Comparison of ENCODE assay signal across 7 mouse cellular contexts in the genomic region with DNA sequence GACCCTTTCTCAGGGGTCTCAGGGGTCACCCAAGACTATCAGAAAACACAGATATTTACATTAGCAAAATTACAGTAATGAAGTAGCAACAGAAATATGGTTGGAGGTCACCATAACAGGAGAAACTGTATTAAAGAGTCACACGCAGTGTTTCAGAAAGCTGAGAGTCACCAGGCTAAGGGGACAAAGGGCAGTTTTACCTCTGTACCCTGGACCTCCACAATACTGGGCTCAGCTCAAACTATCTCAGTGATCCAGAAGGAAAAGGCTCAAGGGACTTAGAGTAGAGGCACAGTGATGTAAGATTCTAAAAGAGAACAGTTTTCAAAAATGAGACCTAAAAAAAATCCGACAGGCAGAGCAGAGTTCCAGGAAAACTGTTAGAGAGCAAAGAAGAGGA.
"Had no signal": no experiment of that assay in that cellular context is flagged by ENCODE, and none has a peak within 500 bp of the region (broad histone marks: within the 10 kb centered on the region; RNA-seq: fewer than 3 reads in every experiment).

No protein-coding gene starts in this region.

- DNase-seq: lung, adult 18-20 months; right cerebral cortex, postnatal 25 days; thymus, postnatal 36 days had no signal

- H3K27me3 ChIP-seq: limb, embryonic 13.5 days; midbrain, embryonic 13.5 days had no signal

- H3K4me2 ChIP-seq: limb, embryonic 13.5 days; midbrain, embryonic 13.5 days had no signal

- ATAC-seq: hindbrain, postnatal 0 days; midbrain, embryonic 13.5 days had no signal

- H3K4me1 ChIP-seq: limb, embryonic 13.5 days; midbrain, embryonic 13.5 days had no signal

- H3K4me3 ChIP-seq: limb, embryonic 13.5 days; midbrain, embryonic 13.5 days had no signal

- H3K27ac ChIP-seq: hindbrain, postnatal 0 days; limb, embryonic 13.5 days; liver, embryonic 14.5 days; midbrain, embryonic 13.5 days had no signal

- H3K9ac ChIP-seq: limb, embryonic 13.5 days; liver, embryonic 14.5 days; midbrain, embryonic 13.5 days had no signal

- H3K9me3 ChIP-seq: limb, embryonic 13.5 days; midbrain, embryonic 13.5 days had no signal
